Mouse (Mus musculus) MEL-GATA-1-ER (cell line): Measurements from ENCODE around the gene Nav2.

ENCODE experiments used
- DNase-seq: peaks from one replicate; pipeline ENCODE4 v3.0.0-alpha.2; 2012; ENCODE audit warnings: low read depth; ENCODE audit errors: extremely low read depth

The Nav2 gene

GRCm38 (mm10) chr7:48998595-48998994 lies 90.1 kb downstream of the Nav2 start:
- no peak for DNase-seq

GRCm38 (mm10) chr7:49000816-49001215 lies 92.3 kb downstream of the Nav2 start:
- no peak for DNase-seq

- no peak for DNase-seq
These were observed 95.9 kb downstream of the Nav2 start for GRCm38 (mm10) chr7:49004402-49004801.

GRCm38 (mm10) chr7:49006886-49007285 lies 98.4 kb downstream of the Nav2 start:
- no peak for DNase-seq

GRCm38 (mm10) chr7:49010739-49011138 lies 102.2 kb downstream of the Nav2 start:
- DNase-seq, result no peak

- no peak for DNase-seq
These were observed 103.5 kb downstream of the Nav2 start for GRCm38 (mm10) chr7:49012027-49012426.

- DNase-seq, result no peak
These were observed 106.0 kb downstream of the Nav2 start for GRCm38 (mm10) chr7:49014480-49014879.

GRCm38 (mm10) chr7:49015297-49015696 lies 106.8 kb downstream of the Nav2 start:
- DNase-seq, result no peak

- no peak for DNase-seq
These were observed 107.6 kb downstream of the Nav2 start for GRCm38 (mm10) chr7:49016088-49016487.

- no peak for DNase-seq
These were observed 109.3 kb downstream of the Nav2 start for GRCm38 (mm10) chr7:49017794-49018193.

- no peak for DNase-seq
These were observed 110.0 kb downstream of the Nav2 start for GRCm38 (mm10) chr7:49018478-49018914.

- DNase-seq, result no peak
These were observed 116.7 kb downstream of the Nav2 start for GRCm38 (mm10) chr7:49025026-49025815.

- no peak for DNase-seq
These were observed 117.5 kb downstream of the Nav2 start for GRCm38 (mm10) chr7:49025991-49026390.

GRCm38 (mm10) chr7:49026466-49026865 lies 118.0 kb downstream of the Nav2 start:
- no peak for DNase-seq

- no peak for DNase-seq
These were observed 120.9 kb downstream of the Nav2 start for GRCm38 (mm10) chr7:49029282-49030012.

- DNase-seq, result no peak
These were observed 123.7 kb downstream of the Nav2 start for GRCm38 (mm10) chr7:49032216-49032615.

GRCm38 (mm10) chr7:49034253-49034652 lies 125.7 kb downstream of the Nav2 start:
- no peak for DNase-seq

GRCm38 (mm10) chr7:49040163-49040562 lies 131.6 kb downstream of the Nav2 start:
- DNase-seq, result no peak

GRCm38 (mm10) chr7:49041334-49042070 lies 133.0 kb downstream of the Nav2 start:
- no peak for DNase-seq

- DNase-seq, result no peak
These were observed 137.2 kb downstream of the Nav2 start for GRCm38 (mm10) chr7:49045499-49046346.
